Mouse (Mus musculus): Measurements from ENCODE around the gene Katnb1. TPM values are rescaled to one million over a fixed set of nuclear protein-coding genes. Genes with fewer than 3 reads are reported as not detected.

Katnb1 gene
- total RNA-seq, 2 experiments from 2014 or later = 49.9 to 52.4 TPM

GRCm38 (mm10) chr8:95137641-95138098 lies 56.7 kb downstream of the Katnb1 start:
- DNase-seq = peak; percentile 16
- intact Hi-C loops (cut with DNase I) = loop anchor here (10.0 kb wide), 1 partner anchor 67 kb away; the partner anchor contains the start of gene Kifc3

- DNase-seq = peak; percentile 89
- intact Hi-C loops (cut with DNase I) = loop anchor here (10.0 kb wide), 1 partner anchor 66 kb away; the partner anchor contains the start of gene Kifc3
These were observed 57.5 kb downstream of the Katnb1 start for GRCm38 (mm10) chr8:95138341-95139050.

GRCm38 (mm10) chr8:95139051-95139365 lies 58.0 kb downstream of the Katnb1 start:
- no peak for DNase-seq
- intact Hi-C loops (cut with DNase I) = loop anchor here (10.0 kb wide), 1 partner anchor 66 kb away; the partner anchor contains the start of gene Kifc3

- DNase-seq = no peak
These were observed 59.6 kb downstream of the Katnb1 start for GRCm38 (mm10) chr8:95140555-95140954.

GRCm38 (mm10) chr8:95141026-95141425 lies 60.0 kb downstream of the Katnb1 start:
- DNase-seq = no peak
- intact Hi-C loops (cut with DNase I) = no loop called here

More at GRCm38 (mm10) chr8:95140555-95140954, 59.6 kb downstream of the Katnb1 start:
- intact Hi-C loops (cut with DNase I) = no loop called here

- intact Hi-C loops (cut with DNase I) = no loop called here
- DNase-seq = peak; percentile 18
These were observed 60.6 kb downstream of the Katnb1 start for GRCm38 (mm10) chr8:95141469-95142074.

- peak; percentile 83 for DNase-seq
- intact Hi-C loops (cut with DNase I) = no loop called here
These were observed 61.3 kb downstream of the Katnb1 start for GRCm38 (mm10) chr8:95142075-95142831.

- intact Hi-C loops (cut with DNase I) = no loop called here
- DNase-seq = peak; percentile 53
These were observed 62.2 kb downstream of the Katnb1 start for GRCm38 (mm10) chr8:95142985-95143804.

- no peak for DNase-seq
- intact Hi-C loops (cut with DNase I) = no loop called here
These were observed 63.0 kb downstream of the Katnb1 start for GRCm38 (mm10) chr8:95143805-95144630.

GRCm38 (mm10) chr8:95144631-95145015 lies 63.6 kb downstream of the Katnb1 start:
- intact Hi-C loops (cut with DNase I) = no loop called here
- DNase-seq = no peak

- no peak for DNase-seq
- intact Hi-C loops (cut with DNase I) = no loop called here
These were observed 65.2 kb downstream of the Katnb1 start for GRCm38 (mm10) chr8:95146044-95146745.

GRCm38 (mm10) chr8:95146846-95147245 lies 65.9 kb downstream of the Katnb1 start:
- no peak for DNase-seq
- intact Hi-C loops (cut with DNase I) = no loop called here

- DNase-seq = no peak
- intact Hi-C loops (cut with DNase I) = no loop called here
These were observed 68.4 kb downstream of the Katnb1 start for GRCm38 (mm10) chr8:95149426-95149825.

GRCm38 (mm10) chr8:95150608-95151007 lies 69.6 kb downstream of the Katnb1 start:
- intact Hi-C loops (cut with DNase I) = no loop called here

More at GRCm38 (mm10) chr8:95150608-95151007, 69.6 kb downstream of the Katnb1 start:
- no peak for DNase-seq

Other genes with a start within 250 kb of the Katnb1 start
- gene Coq9, start 242.9 kb upstream of the Katnb1 start, total RNA-seq (2021) = 10 to 100 TPM; 41.8 to 42.4 TPM
- 10 to 100 TPM; 84.3 to 84.6 TPM for gene Ciapin1, start 242.8 kb upstream of the Katnb1 start, total RNA-seq (2021)
- 10 to 100 TPM; 53.6 to 63.3 TPM for gene Polr2c, start 223.7 kb upstream of the Katnb1 start, total RNA-seq (2021)
- gene Dok4, start 204.9 kb upstream of the Katnb1 start, total RNA-seq (2021) = 100 to 1,000 TPM; 181 to 191 TPM
- 1 to 10 TPM; 4.9 to 5.5 TPM for gene Ccdc102a, start 163.1 kb upstream of the Katnb1 start, total RNA-seq (2021)
- gene Adgrg5, start 157.5 kb upstream of the Katnb1 start, total RNA-seq (2021) = under 1 TPM in 1 of 2 experiments, not detected in 1; 0.74 TPM
- gene Adgrg1, start 106.4 kb upstream of the Katnb1 start, total RNA-seq (2021) = 100 to 1,000 TPM; 125 to 153 TPM
- 1 to 10 TPM; 1.1 to 2.1 TPM for gene Adgrg3, start 63.5 kb upstream of the Katnb1 start, total RNA-seq (2021)
- 1 to 10 TPM; 2.7 to 3.0 TPM for gene Drc7, start 26.1 kb upstream of the Katnb1 start, total RNA-seq (2021)
- 10 to 100 TPM; 63.7 to 65.7 TPM for gene Kifc3, start 121.6 kb downstream of the Katnb1 start, total RNA-seq (2021)
- under 1 TPM; 0.42 to 0.58 TPM for gene Cngb1, start 225.4 kb downstream of the Katnb1 start, total RNA-seq (2021)
- 1 to 10 TPM; 3.5 to 4.2 TPM for gene Tepp, start 229.4 kb downstream of the Katnb1 start, total RNA-seq (2021)